Mouse (Mus musculus) naive thymus-derived CD4-positive, alpha-beta T cell, adult 5 months (primary cell): ENCODE data around the gene Olfr695. TPM values are rescaled to one million over a fixed set of nuclear protein-coding genes. Genes with fewer than 3 reads are reported as not detected.

ENCODE experiments used
- polyA plus RNA-seq: library from polyadenylated mRNA; unstranded; fragments of 100-300 nt; shearing (Covaris generic); gene quantifications from one replicate; pipeline ENCODE4 v1.2.1, GENCODE M21; 2017

Olfr695 gene
- polyA plus RNA-seq = not detected

GRCm38 (mm10) chr7:106716296-106716695 is at the start of gene Olfr695:
TSS of gene Olfr695 (minus strand) at chr7:106716396.

DNA sequence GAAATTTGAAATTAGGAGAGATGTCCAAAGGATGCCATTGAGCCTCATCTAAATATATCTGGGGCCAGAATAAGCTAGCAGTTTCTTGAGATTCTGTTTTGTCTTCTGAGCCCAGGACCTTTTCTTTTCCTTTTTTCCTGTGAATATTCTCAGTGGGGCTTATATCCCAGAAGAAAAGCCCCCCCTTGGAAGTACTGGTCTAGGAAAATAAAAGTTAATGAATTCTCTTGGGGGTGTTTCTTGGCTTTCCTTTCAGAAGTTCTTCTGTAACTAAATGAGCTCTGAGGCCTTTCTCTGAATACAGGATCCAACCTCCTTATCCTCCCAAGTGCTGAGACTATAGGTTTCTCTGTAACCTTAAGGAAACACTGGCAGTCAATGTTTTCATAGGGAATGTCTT is 39.1 kb upstream of the Olfr695 start, which contains the start of gene Olfr698:
Gene Olfr698 (minus strand): TSS at position 101 of the 400 bp plus-strand sequence.

DNA sequence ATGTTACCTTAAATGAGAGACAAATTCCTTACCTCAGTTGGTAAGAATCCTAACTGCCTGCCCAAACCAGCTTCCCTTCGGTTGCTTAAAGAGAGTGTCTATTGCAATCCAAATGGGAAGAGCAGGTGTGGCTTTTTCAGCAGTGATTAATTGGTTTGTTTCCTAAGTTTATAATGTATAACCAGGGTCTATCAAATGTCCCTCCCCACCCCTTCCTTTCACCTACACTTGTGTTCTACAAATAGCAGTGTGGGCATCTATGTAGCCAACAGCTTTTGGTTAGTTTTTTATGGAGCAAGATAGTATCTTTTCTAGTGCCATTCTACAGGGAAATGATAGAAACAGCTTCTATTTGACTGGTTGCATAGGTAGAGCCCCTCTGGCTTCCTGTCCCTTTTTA is 26.1 kb upstream of the Olfr695 start, which contains the start of gene Olfr697:
Gene Olfr697 (minus strand): TSS at position 101 of the 400 bp plus-strand sequence.

GRCm38 (mm10) chr7:106691714-106692113 is 24.5 kb downstream of the Olfr695 start, which contains the start of gene Olfr694:
TSS of gene Olfr694 (minus strand) at chr7:106691814.

GRCm38 (mm10) chr7:106680484-106680883 is 35.7 kb downstream of the Olfr695 start, which contains the start of gene Olfr693:
TSS of gene Olfr693 (minus strand) at chr7:106680584.

Other genes with a start within 250 kb of the Olfr695 start
- gene Olfr693, start 35.8 kb downstream of the Olfr695 start, polyA plus RNA-seq = not detected
- gene Olfr694, start 24.6 kb downstream of the Olfr695 start, polyA plus RNA-seq = not detected
- gene Olfr697, start 26.0 kb upstream of the Olfr695 start, polyA plus RNA-seq = not detected
- gene Olfr698, start 39.0 kb upstream of the Olfr695 start, polyA plus RNA-seq = not detected
- gene Olfr699, start 76.8 kb upstream of the Olfr695 start, polyA plus RNA-seq = not detected
- not detected for gene Olfr700, start 92.4 kb upstream of the Olfr695 start, polyA plus RNA-seq
- gene Olfr701, start 97.7 kb upstream of the Olfr695 start, polyA plus RNA-seq = not detected
- not detected for gene Olfr702, start 117.5 kb upstream of the Olfr695 start, polyA plus RNA-seq
- not detected for gene Olfr703, start 127.0 kb upstream of the Olfr695 start, polyA plus RNA-seq
- gene Olfr704, start 146.8 kb upstream of the Olfr695 start, polyA plus RNA-seq = not detected
- gene Olfr705, start 160.5 kb upstream of the Olfr695 start, polyA plus RNA-seq = not detected
- gene Olfr706, start 171.8 kb upstream of the Olfr695 start, polyA plus RNA-seq = not detected
- gene Olfr707, start 184.8 kb upstream of the Olfr695 start, polyA plus RNA-seq = not detected
- not detected for gene Olfr1532-ps1, start 191.6 kb upstream of the Olfr695 start, polyA plus RNA-seq
- not detected for gene Olfr709-ps1, start 215.8 kb upstream of the Olfr695 start, polyA plus RNA-seq
- gene Olfr710, start 231.9 kb upstream of the Olfr695 start, polyA plus RNA-seq = not detected
- gene Olfr6, start 247.5 kb upstream of the Olfr695 start, polyA plus RNA-seq = not detected